Mouse (Mus musculus): ENCODE data around the gene Scube1.

Gene Scube1

GRCm38 (mm10) chr15:83709889-83710774 lies 14.7 kb downstream of the Scube1 start:
- ATAC-seq (ENCODE audit: low TSS enrichment), result no peak

GRCm38 (mm10) chr15:83706528-83707199 lies 18.2 kb downstream of the Scube1 start:
- ATAC-seq (ENCODE audit: low TSS enrichment), result no peak

- ATAC-seq (ENCODE audit: low TSS enrichment), result no peak
These were observed 24.3 kb downstream of the Scube1 start for GRCm38 (mm10) chr15:83700593-83700923.

GRCm38 (mm10) chr15:83699834-83700592 lies 24.8 kb downstream of the Scube1 start:
- no peak for ATAC-seq (ENCODE audit: low TSS enrichment)

- ATAC-seq (ENCODE audit: low TSS enrichment), result no peak
These were observed 25.5 kb downstream of the Scube1 start for GRCm38 (mm10) chr15:83699132-83699833.

GRCm38 (mm10) chr15:83696681-83697381 lies 28.0 kb downstream of the Scube1 start:
- no peak for ATAC-seq (ENCODE audit: low TSS enrichment)

GRCm38 (mm10) chr15:83695159-83695558 lies 29.7 kb downstream of the Scube1 start:
- ATAC-seq (ENCODE audit: low TSS enrichment), result no peak

GRCm38 (mm10) chr15:83691901-83692361 lies 32.9 kb downstream of the Scube1 start:
- ATAC-seq (ENCODE audit: low TSS enrichment), result no peak

- ATAC-seq (ENCODE audit: low TSS enrichment), result no peak
These were observed 34.9 kb downstream of the Scube1 start for GRCm38 (mm10) chr15:83689946-83690345.

- no peak for ATAC-seq (ENCODE audit: low TSS enrichment)
These were observed 38.2 kb downstream of the Scube1 start for GRCm38 (mm10) chr15:83686601-83687000.

- no peak for ATAC-seq (ENCODE audit: low TSS enrichment)
These were observed 38.9 kb downstream of the Scube1 start for GRCm38 (mm10) chr15:83685950-83686349.

- ATAC-seq (ENCODE audit: low TSS enrichment), result no peak
These were observed 41.7 kb downstream of the Scube1 start for GRCm38 (mm10) chr15:83683051-83683561.

- ATAC-seq (ENCODE audit: low TSS enrichment), result no peak
These were observed 44.5 kb downstream of the Scube1 start for GRCm38 (mm10) chr15:83680300-83680699.

- no peak for ATAC-seq (ENCODE audit: low TSS enrichment)
These were observed 45.1 kb downstream of the Scube1 start for GRCm38 (mm10) chr15:83679729-83680128.

GRCm38 (mm10) chr15:83678606-83679005 lies 46.2 kb downstream of the Scube1 start:
- ATAC-seq (ENCODE audit: low TSS enrichment), result no peak

- no peak for ATAC-seq (ENCODE audit: low TSS enrichment)
These were observed 46.7 kb downstream of the Scube1 start for GRCm38 (mm10) chr15:83678089-83678488.

GRCm38 (mm10) chr15:83677098-83677497 lies 47.7 kb downstream of the Scube1 start:
- no peak for ATAC-seq (ENCODE audit: low TSS enrichment)

GRCm38 (mm10) chr15:83676286-83676685 lies 48.5 kb downstream of the Scube1 start:
- no peak for ATAC-seq (ENCODE audit: low TSS enrichment)

- no peak for ATAC-seq (ENCODE audit: low TSS enrichment)
These were observed 51.2 kb downstream of the Scube1 start for GRCm38 (mm10) chr15:83673621-83674020.

GRCm38 (mm10) chr15:83667501-83667900 lies 57.3 kb downstream of the Scube1 start:
- ATAC-seq (ENCODE audit: low TSS enrichment), result no peak

GRCm38 (mm10) chr15:83666418-83666817 lies 58.4 kb downstream of the Scube1 start:
- no peak for ATAC-seq (ENCODE audit: low TSS enrichment)

Data from frontal cortex, adult (tissue).